Mouse (Mus musculus) thymus, adult 2 months (tissue): ENCODE data around the gene Hist1h3a.

Source experiments
- CTCF ChIP-seq: fragments of 200-500 bp; IDR thresholded peaks from 2 replicates; pipeline ENCODE4 v1.5.1; 2012; ENCODE audit warnings: mild to moderate bottlenecking, control low read depth, low read length, moderate library complexity, borderline replicate concordance; ENCODE audit not compliant: control insufficient read depth, poor library complexity, insufficient read depth; ENCODE audit errors: extremely low read depth
- POLR2A ChIP-seq: fragments of 200-500 bp; IDR thresholded peaks from 2 replicates; pipeline ENCODE4 v1.6.1; 2012; ENCODE audit warnings: mild to moderate bottlenecking, low read length, control low read depth, moderate library complexity; ENCODE audit not compliant: control insufficient read depth, poor library complexity, insufficient read depth; ENCODE audit errors: extremely low read depth

- TF ChIP-seq CTCF (no peak), POLR2A (no peak)
Observed at GRCm38 (mm10) chr13:23779025-23779424, 16.8 kb upstream of the Hist1h3a start.
